Mouse (Mus musculus) kidney, postnatal 0 days (tissue): ENCODE measurements around the gene Atp1b1. TPM values are rescaled to one million over a fixed set of nuclear protein-coding genes. Genes with fewer than 3 reads are reported as not detected.

ENCODE experiments used
- ATAC-seq: fragments of 200-750 bp; cut with Nextera tagmentation; replicated peaks from 2 replicates; pipeline ENCODE4 v1.8.0; 2017; ENCODE audit warnings: low read depth, moderate number of reproducible peaks, moderate TSS enrichment, moderate library complexity; ENCODE audit not compliant: low FRiP score
- DNase-seq: peaks from one replicate; pipeline ENCODE4 v3.0.0-alpha.2; 2016; ENCODE audit warnings: low spot score
- H3K27ac ChIP-seq: fragments of 300-500 bp; sonication (generic); 2 replicates; pipeline ENCODE4 v1.5.1; 2014; ENCODE audit warnings: mild to moderate bottlenecking
- H3K27me3 ChIP-seq: fragments of 300-500 bp; sonication (generic); 2 replicates; pipeline ENCODE4 v1.6.1; 2014; ENCODE audit warnings: low read length, mixed read lengths; ENCODE audit not compliant: insufficient read depth
- H3K36me3 ChIP-seq: fragments of 300-500 bp; sonication (generic); 2 replicates; pipeline ENCODE4 v1.6.1; 2014; ENCODE audit warnings: low read length, mixed read lengths; ENCODE audit not compliant: insufficient read depth
- H3K4me1 ChIP-seq: fragments of 300-500 bp; sonication (generic); replicated peaks from 2 replicates; pipeline ENCODE4 v1.6.1; 2014; ENCODE audit warnings: antibody characterized with exemption, low read length, mixed read lengths; ENCODE audit not compliant: insufficient read depth
- H3K4me2 ChIP-seq: fragments of 300-500 bp; sonication (generic); 2 replicates; pipeline ENCODE4 v1.6.1; 2014; ENCODE audit warnings: mild to moderate bottlenecking, low read length, moderate library complexity, mixed read lengths
- H3K4me3 ChIP-seq: fragments of 300-500 bp; sonication (generic); replicated peaks from 2 replicates; pipeline ENCODE4 v1.5.1; 2014; ENCODE audit warnings: low read depth, low read length
- H3K9ac ChIP-seq: fragments of 300-500 bp; sonication (generic); 2 replicates; pipeline ENCODE4 v1.6.1; 2014; ENCODE audit warnings: low read depth, low read length
- H3K9me3 ChIP-seq: fragments of 300-500 bp; sonication (generic); replicated peaks from 2 replicates; pipeline ENCODE4 v1.6.1; 2016; ENCODE audit warnings: low read length, inconsistent platforms, mixed read lengths
- CTCF ChIP-seq: IDR thresholded peaks from 2 replicates; pipeline ENCODE4 v1.5.1; 2016; ENCODE audit warnings: antibody characterized with exemption, low read depth, mild to moderate bottlenecking, moderate library complexity
- WGBS: fragments of 180-500 bp; shearing (Covaris S2); extraction: QIAGEN DNeasy Blood & Tissue Kit; methylation state at CpG from one replicate; pipeline ENCODE4 v1.1.7; 2014; 5-methylcytosine and 5-hydroxymethylcytosine counted together
- polyA plus RNA-seq: library from polyadenylated mRNA; unstranded; fragments of >200 nt; fragmentation: Nextera tagmentation; extraction: Ambion mirVana; gene quantifications from 2 replicates; pipeline ENCODE4 v1.2.1, GENCODE M21; 2015

The Atp1b1 gene
- polyA plus RNA-seq, 1 experiment from 2014 or later = 731 TPM

GRCm38 (mm10) chr1:164480755-164481644, 22.8 kb upstream of the Atp1b1 start:
- no peak for DNase-seq
- no peak for ATAC-seq
- Histone ChIP-seq H3K36me3 (no peaks in the 10 kb centered on the region), H3K4me2 (no peak overlapping the region), H3K9me3 (no peaks in the 10 kb centered on the region), H3K27me3 (no peaks in the 10 kb centered on the region), H3K4me3 (no peak overlapping the region), H3K27ac (no peak overlapping the region), H3K9ac (no peak overlapping the region), H3K4me1 (no peaks in the 10 kb centered on the region)
- TF ChIP-seq CTCF = no peak
- 77% methylated on average over 5 of the region's 5 CpGs for WGBS

DNA sequence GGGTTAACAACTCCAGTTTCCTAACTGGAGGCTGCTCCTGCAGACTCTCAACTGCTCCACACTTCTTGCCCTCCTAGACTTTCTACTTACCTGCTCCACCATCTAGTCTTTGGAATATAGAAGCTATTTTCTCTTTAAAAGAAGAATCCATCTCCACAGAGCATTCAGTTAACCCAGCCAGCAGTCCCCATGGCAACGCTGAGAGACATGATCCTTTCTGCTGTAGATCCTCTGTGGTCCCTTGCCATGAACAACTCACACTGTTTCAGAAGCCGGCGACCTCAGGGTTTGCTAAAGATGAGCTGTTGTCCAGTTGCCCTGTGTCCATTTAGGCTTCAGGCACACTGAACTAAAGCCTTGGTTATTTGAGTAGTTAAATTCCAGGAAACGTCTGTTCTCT, 17.7 kb upstream of the Atp1b1 start:
- DNase-seq (no peak), ATAC-seq (no peak)
- H3K27me3 ChIP-seq = no peaks in the 10 kb centered on the region
- no peaks in the 10 kb centered on the region for H3K36me3 ChIP-seq
- no peak overlapping the region for H3K4me3 ChIP-seq
- TF ChIP-seq CTCF = no peak
- H3K4me1 ChIP-seq = no peaks in the 10 kb centered on the region
- H3K27ac ChIP-seq = no peak overlapping the region
- no peaks in the 10 kb centered on the region for H3K9me3 ChIP-seq
- WGBS = 78% methylated on average over 4 of the region's 4 CpGs
- no peak overlapping the region for H3K4me2 ChIP-seq
- no peak overlapping the region for H3K9ac ChIP-seq

- Histone ChIP-seq H3K4me2 (no peak overlapping the region), H3K27ac (no peak overlapping the region), H3K4me3 (no peak overlapping the region), H3K36me3 (no peaks in the 10 kb centered on the region), H3K9me3 (no peaks in the 10 kb centered on the region), H3K4me1 (no peaks in the 10 kb centered on the region), H3K27me3 (no peaks in the 10 kb centered on the region), H3K9ac (no peak overlapping the region)
- DNase-seq (no peak), ATAC-seq (no peak)
- 54% methylated on average over 7 of the region's 7 CpGs for WGBS
- TF ChIP-seq CTCF = no peak
Measured at GRCm38 (mm10) chr1:164474778-164475511, 16.8 kb upstream of the Atp1b1 start.

DNA sequence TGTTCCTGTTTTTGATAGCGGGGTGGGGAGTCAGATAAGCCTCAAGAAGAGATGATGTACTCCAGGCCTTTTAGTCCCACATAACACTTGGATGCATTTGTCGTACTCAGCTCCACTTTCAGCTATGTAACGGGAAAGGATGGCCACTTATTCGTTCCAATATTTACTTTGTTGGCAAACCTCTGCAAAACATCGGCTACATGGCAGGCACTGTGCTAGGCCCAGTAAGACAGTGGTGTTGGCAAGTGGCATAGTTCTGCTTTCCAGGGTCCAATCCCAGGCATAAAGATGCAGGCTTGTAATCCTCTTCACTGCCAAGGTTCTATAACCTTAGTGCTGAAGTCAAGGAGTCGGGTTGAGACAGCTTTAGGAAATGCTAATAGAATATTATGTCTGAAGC, 16.2 kb upstream of the Atp1b1 start:
- Histone ChIP-seq H3K9me3 (no peaks in the 10 kb centered on the region), H3K36me3 (no peaks in the 10 kb centered on the region), H3K4me2 (no peak overlapping the region), H3K4me3 (no peak overlapping the region), H3K27ac (no peak overlapping the region), H3K9ac (no peak overlapping the region), H3K27me3 (no peaks in the 10 kb centered on the region), H3K4me1 (no peaks in the 10 kb centered on the region)
- ATAC-seq (no peak), DNase-seq (no peak)
- TF ChIP-seq CTCF = no peak
- WGBS = 86% methylated on average over 6 of the region's 6 CpGs

DNA sequence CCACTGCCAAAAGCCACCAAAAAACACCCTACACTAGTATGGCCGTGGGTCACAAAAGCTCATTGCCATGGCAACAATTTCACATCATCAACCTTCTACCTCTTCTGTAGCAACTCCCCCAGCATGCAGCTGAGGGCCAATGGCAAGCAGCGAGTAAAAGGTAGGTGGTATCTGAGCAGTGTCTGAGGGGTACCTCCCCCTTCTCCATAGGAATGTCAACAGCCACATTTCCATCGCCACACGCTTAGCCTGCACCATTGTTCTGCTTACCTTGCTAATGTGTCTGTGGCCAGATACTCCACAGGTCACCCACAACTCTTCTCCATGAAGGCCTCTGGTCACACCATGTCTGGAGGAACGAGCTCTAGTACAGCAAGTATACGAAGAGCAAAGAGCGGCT, 15.2 kb upstream of the Atp1b1 start:
- no peaks in the 10 kb centered on the region for H3K9me3 ChIP-seq
- no peak overlapping the region for H3K4me2 ChIP-seq
- no peak overlapping the region for H3K4me3 ChIP-seq
- DNase-seq (no peak), ATAC-seq (no peak)
- 92% methylated on average over 7 of the region's 7 CpGs for WGBS
- no peaks in the 10 kb centered on the region for H3K4me1 ChIP-seq
- H3K36me3 ChIP-seq = no peaks in the 10 kb centered on the region
- no peak overlapping the region for H3K27ac ChIP-seq
- H3K9ac ChIP-seq = no peak overlapping the region
- TF ChIP-seq CTCF = no peak
- H3K27me3 ChIP-seq = no peaks in the 10 kb centered on the region

- Histone ChIP-seq H3K4me3 (no peak overlapping the region), H3K27me3 (no peaks in the 10 kb centered on the region), H3K9ac (no peak overlapping the region), H3K27ac (0 out of 2 replicates have a peak overlapping the region, but pooled peaks have one; percentile 1), H3K4me1 (no peaks in the 10 kb centered on the region), H3K36me3 (no peaks in the 10 kb centered on the region), H3K4me2 (no peak overlapping the region), H3K9me3 (no peaks in the 10 kb centered on the region)
- ATAC-seq (peak; percentile 74), DNase-seq (no peak)
- no peak for TF ChIP-seq CTCF
- WGBS = 76% methylated on average over 5 of the region's 5 CpGs
Measured at GRCm38 (mm10) chr1:164471632-164472031, 13.5 kb upstream of the Atp1b1 start.
